Mouse (Mus musculus) lung, postnatal 0 days (tissue): ENCODE measurements around the gene Arid3a. TPM values are rescaled to one million over a fixed set of nuclear protein-coding genes. Genes with fewer than 3 reads are reported as not detected.

Experiments used
- ATAC-seq: fragments of 200-750 bp; cut with Nextera tagmentation; 2 replicates; pipeline ENCODE4 v1.8.0; 2017; ENCODE audit warnings: moderate library complexity
- DNase-seq: peaks from one replicate; pipeline ENCODE4 v3.0.0-alpha.2; 2016; ENCODE audit warnings: low spot score
- H3K27ac ChIP-seq: fragments of 300-500 bp; sonication (generic); 2 replicates; pipeline ENCODE4 v1.5.1; 2014; ENCODE audit warnings: antibody characterized with exemption, mild to moderate bottlenecking, low read length, mixed read lengths
- H3K27me3 ChIP-seq: fragments of 300-500 bp; sonication (generic); replicated peaks from 2 replicates; pipeline ENCODE4 v1.6.1; 2014; ENCODE audit warnings: low read length, mixed read lengths; ENCODE audit not compliant: insufficient read depth
- H3K36me3 ChIP-seq: fragments of 300-500 bp; sonication (generic); 2 replicates; pipeline ENCODE4 v1.6.1; 2014; ENCODE audit warnings: low read length, mixed read lengths; ENCODE audit not compliant: insufficient read depth
- H3K4me1 ChIP-seq: fragments of 300-500 bp; sonication (generic); 2 replicates; pipeline ENCODE4 v1.6.1; 2014; ENCODE audit warnings: antibody characterized with exemption, low read depth, low read length, mixed read lengths; ENCODE audit not compliant: insufficient read depth
- H3K4me2 ChIP-seq: fragments of 300-500 bp; sonication (generic); replicated peaks from 2 replicates; pipeline ENCODE4 v1.6.1; 2014; ENCODE audit warnings: low read depth, mild to moderate bottlenecking, low read length, moderate library complexity, mixed read lengths
- H3K4me3 ChIP-seq: fragments of 300-500 bp; sonication (generic); 2 replicates; pipeline ENCODE4 v1.5.1; 2014; ENCODE audit warnings: low read depth, low read length
- H3K9ac ChIP-seq: fragments of 300-500 bp; sonication (generic); replicated peaks from 2 replicates; pipeline ENCODE4 v1.6.1; 2014; ENCODE audit warnings: low read depth, mild to moderate bottlenecking
- H3K9me3 ChIP-seq: fragments of 300-500 bp; sonication (generic); 2 replicates; pipeline ENCODE4 v1.6.1; 2016; ENCODE audit warnings: low read length, mixed read lengths
- CTCF ChIP-seq: IDR thresholded peaks from 2 replicates; pipeline ENCODE4 v1.5.1; 2016; ENCODE audit warnings: antibody characterized with exemption, mild to moderate bottlenecking
- EP300 ChIP-seq: IDR thresholded peaks from 2 replicates; pipeline ENCODE4 v1.6.1; 2016; ENCODE audit warnings: antibody characterized with exemption, mild to moderate bottlenecking, control low read depth
- WGBS: fragments of 180-500 bp; shearing (Covaris S2); extraction: QIAGEN DNeasy Blood & Tissue Kit; methylation state at CpG from one replicate; pipeline ENCODE4 v1.1.7; 2014; 5-methylcytosine and 5-hydroxymethylcytosine counted together
- polyA plus RNA-seq: library from polyadenylated mRNA; unstranded; fragments of >200 nt; fragmentation: Nextera tagmentation; extraction: Ambion mirVana; gene quantifications from 2 replicates; pipeline ENCODE4 v1.2.1, GENCODE M21; 2015

The Arid3a gene
- polyA plus RNA-seq, 1 experiment from 2014 or later: 4.8 TPM

DNA sequence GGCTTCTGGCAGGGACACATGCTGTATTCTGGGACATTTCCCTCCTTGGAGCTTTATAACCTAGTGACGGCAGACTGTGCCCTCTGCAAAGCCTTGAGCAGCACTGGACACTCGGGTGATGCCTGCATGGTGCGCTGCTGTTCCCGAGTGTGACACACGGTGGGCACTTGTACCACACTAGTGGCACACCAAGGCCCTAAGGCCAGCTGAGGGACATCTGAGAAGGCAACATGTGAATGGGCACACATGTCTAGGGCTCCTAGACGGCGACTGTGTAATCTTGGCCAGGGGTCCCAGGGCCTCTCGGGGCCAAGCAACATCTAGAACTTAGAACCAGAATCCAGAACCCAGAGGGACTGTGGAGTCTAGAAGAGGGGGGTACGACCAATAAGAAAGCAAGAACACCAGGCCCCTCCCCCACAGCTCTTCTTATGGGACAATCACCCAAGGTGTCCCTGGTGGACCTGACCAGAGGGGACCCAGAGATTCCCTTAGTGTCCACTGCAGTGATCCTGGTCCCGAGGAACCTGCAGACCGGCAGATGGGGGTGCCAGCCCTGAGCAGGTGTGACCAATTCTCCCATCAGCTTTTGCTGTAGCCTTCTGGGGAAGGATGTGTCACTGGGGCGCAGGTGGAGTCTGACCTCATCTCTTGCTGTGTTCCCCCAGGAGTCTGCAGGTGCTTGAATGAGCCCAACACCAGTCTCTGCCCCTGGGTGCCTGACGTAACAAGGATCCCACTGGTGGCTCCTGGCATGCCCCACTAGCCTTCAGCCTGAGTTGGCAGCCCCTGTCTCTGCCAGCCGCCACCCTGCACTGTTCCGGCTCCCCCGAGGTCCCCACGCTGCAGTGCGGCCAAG is 3.4 kb downstream of the Arid3a start:
- H3K4me2 ChIP-seq: no peak overlapping the region
- ATAC-seq: no peak
- TF ChIP-seq EP300: no peak
- TF ChIP-seq CTCF: no peak
- peak overlapping the region; percentile 54; the same call in 1 of the 2 replicates for H3K27ac ChIP-seq
- H3K27me3 ChIP-seq: no peaks in the 10 kb centered on the region
- H3K36me3 ChIP-seq: peaks cover 12% of the 10 kb centered on the region; the same call in 1 of the 2 replicates
- H3K9me3 ChIP-seq: no peaks in the 10 kb centered on the region
- DNase-seq: no peak
- WGBS: 89% methylated on average over 18 of the region's 18 CpGs
- peaks cover 46% of the 10 kb centered on the region for H3K4me1 ChIP-seq
- H3K9ac ChIP-seq: no peak overlapping the region
- no peak overlapping the region for H3K4me3 ChIP-seq

DNA sequence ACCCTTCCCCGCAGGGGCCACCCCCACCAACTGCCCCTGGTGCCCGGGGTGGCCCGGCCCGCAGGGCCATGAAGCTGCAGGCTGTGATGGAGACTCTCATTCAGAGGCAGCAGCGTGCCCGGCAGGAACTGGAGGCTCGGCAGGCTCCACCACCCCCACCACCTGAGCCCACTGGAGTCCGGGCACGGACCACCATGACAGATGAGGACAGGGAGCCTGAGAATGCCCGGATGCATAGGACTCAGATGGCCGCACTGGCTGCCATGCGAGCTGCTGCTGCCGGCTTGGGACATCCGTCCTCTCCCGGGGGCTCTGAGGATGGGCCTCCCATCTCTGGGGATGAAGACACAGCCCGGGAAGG is 4.0 kb downstream of the Arid3a start:
- H3K9me3 ChIP-seq: no peaks in the 10 kb centered on the region
- TF ChIP-seq CTCF (no peak), EP300 (no peak)
- no peak overlapping the region for H3K4me2 ChIP-seq
- peaks cover 12% of the 10 kb centered on the region; the same call in 1 of the 2 replicates for H3K36me3 ChIP-seq
- WGBS: 87% methylated on average over 16 of the region's 16 CpGs
- H3K4me3 ChIP-seq: no peak overlapping the region
- peaks cover 50% of the 10 kb centered on the region for H3K4me1 ChIP-seq
- no peak for DNase-seq
- no peaks in the 10 kb centered on the region for H3K27me3 ChIP-seq
- no peak overlapping the region for H3K27ac ChIP-seq
- no peak overlapping the region for H3K9ac ChIP-seq
- ATAC-seq: no peak

DNA sequence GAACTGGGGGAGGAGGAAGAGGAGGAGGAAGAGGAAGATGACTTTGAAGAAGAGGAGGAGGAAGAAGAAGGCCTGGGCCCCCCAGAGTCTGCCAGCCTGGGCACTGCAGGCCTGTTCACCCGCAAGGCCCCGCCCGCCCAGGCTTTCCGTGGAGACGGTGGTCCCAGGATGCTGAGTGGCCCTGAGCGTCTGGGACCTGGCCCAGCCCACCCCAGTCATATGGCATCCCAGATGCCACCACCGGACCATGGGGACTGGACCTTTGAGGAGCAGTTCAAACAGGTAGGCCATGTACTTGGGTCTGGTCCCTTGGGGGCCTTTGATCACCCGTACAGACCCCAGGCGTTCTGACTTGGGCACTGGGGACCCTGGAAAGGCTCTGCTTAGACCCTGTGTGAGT is 5.0 kb downstream of the Arid3a start:
- Histone ChIP-seq H3K4me1 (peaks cover 53% of the 10 kb centered on the region), H3K4me2 (no peak overlapping the region), H3K4me3 (no peak overlapping the region), H3K9ac (no peak overlapping the region), H3K9me3 (no peaks in the 10 kb centered on the region), H3K27ac (peak overlapping the region; percentile 16), H3K36me3 (peaks cover 12% of the 10 kb centered on the region; the same call in 1 of the 2 replicates), H3K27me3 (no peaks in the 10 kb centered on the region)
- ATAC-seq: no peak
- DNase-seq: no peak
- TF ChIP-seq CTCF (no peak), EP300 (no peak)
- 79% methylated on average over 9 of the region's 9 CpGs for WGBS

DNA sequence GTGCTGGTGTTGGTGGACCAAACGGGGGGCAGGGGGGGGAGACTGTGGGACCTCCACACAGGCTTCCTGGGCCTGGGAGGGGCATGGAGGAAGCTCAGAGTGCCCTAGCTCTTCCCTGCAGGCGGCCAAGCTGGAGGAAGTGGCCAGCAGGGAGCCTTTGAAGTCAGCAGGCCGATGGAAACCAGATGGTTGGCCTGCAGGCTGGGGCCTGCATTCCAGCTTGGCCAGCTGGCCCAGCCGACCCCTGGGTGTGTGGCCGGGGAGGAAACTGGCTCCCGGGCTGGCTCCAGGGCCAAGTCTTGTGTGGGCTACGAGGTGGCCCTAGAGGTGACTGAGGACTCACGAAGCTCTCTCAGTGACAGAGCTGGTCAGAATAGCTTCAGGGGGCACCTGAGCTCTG is 5.9 kb downstream of the Arid3a start:
- TF ChIP-seq CTCF (peak; percentile 40), EP300 (0 out of 2 replicates have a peak, but pooled peaks have one; percentile 29)
- no peaks in the 10 kb centered on the region for H3K9me3 ChIP-seq
- H3K27me3 ChIP-seq: no peaks in the 10 kb centered on the region
- peaks cover 62% of the 10 kb centered on the region for H3K4me1 ChIP-seq
- no peak overlapping the region for H3K9ac ChIP-seq
- H3K36me3 ChIP-seq: peaks cover 12% of the 10 kb centered on the region; the same call in 1 of the 2 replicates
- peak; percentile 6 for ATAC-seq
- H3K4me2 ChIP-seq: no peak overlapping the region
- WGBS: 26% methylated on average over 8 of the region's 8 CpGs
- H3K4me3 ChIP-seq: no peak overlapping the region
- DNase-seq: peak; percentile 91
- H3K27ac ChIP-seq: peak overlapping the region; percentile 51

DNA sequence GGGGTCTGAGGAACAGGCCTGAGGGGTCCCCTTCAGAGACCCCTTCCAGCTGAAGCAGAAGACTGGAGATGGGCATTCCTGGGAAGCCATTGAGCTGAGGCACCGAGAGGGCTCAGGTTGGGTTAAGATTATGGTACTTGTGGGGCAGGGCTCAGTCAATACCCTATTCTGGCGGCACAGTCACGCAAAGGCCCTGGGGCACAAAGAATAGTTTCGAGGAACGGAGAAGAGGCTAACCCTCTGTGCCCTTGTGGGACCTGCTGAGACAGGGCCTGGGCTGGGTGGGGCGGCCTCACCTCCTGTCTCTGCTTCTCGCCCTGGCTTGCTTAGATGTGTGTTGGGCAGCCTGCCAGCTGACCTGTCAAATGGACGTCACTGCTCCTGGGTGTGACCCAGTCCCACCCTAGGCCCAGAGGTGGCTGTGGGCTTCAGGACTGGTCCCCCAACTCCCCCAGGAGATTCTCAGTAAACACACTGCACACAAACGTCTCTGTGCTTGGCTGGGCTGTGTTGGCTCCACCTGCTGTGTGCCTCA is 6.4 kb downstream of the Arid3a start:
- no peak overlapping the region for H3K4me3 ChIP-seq
- TF ChIP-seq EP300 (no peak), CTCF (no peak)
- WGBS: 50% methylated on average over 9 of the region's 9 CpGs
- H3K4me1 ChIP-seq: peaks cover 67% of the 10 kb centered on the region
- no peak for ATAC-seq
- H3K27me3 ChIP-seq: no peaks in the 10 kb centered on the region
- no peaks in the 10 kb centered on the region for H3K9me3 ChIP-seq
- DNase-seq: no peak
- peak overlapping the region; percentile 65 for H3K27ac ChIP-seq
- peaks cover 12% of the 10 kb centered on the region; the same call in 1 of the 2 replicates for H3K36me3 ChIP-seq
- H3K4me2 ChIP-seq: no peak overlapping the region
- H3K9ac ChIP-seq: no peak overlapping the region

DNA sequence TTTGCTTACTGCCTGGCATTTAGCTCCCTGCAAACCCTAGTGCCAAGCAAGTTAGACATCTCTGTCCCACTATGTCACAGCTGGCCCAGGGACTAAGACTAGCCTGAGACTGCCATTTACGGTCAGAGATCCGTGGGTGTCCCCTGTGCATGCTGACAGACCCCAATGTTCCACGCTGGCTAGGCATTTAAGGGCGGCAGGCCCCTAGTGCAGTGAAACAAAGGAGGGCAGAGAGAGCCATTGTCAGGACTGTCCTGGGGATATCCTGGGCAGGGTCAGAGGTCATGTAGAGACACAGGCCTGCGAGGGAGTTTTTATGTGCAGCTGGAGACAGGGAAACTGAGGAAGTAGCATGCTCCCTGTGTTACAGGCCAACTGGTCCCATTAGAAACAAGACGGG is 7.0 kb downstream of the Arid3a start:
- ATAC-seq (no peak), DNase-seq (no peak)
- H3K27me3 ChIP-seq: no peaks in the 10 kb centered on the region
- no peak overlapping the region for H3K9ac ChIP-seq
- H3K4me1 ChIP-seq: peaks cover 67% of the 10 kb centered on the region
- WGBS: 58% methylated on average over 6 of the region's 6 CpGs
- H3K27ac ChIP-seq: peak overlapping the region; percentile 65
- H3K4me3 ChIP-seq: no peak overlapping the region
- H3K4me2 ChIP-seq: no peak overlapping the region
- H3K36me3 ChIP-seq: peaks cover 12% of the 10 kb centered on the region; the same call in 1 of the 2 replicates
- no peaks in the 10 kb centered on the region for H3K9me3 ChIP-seq
- TF ChIP-seq EP300 (no peak), CTCF (no peak)
